Mouse (Mus musculus): ENCODE data around the gene Gm17268.

Gene Gm17268

GRCm38 (mm10) chr11:82038535-82038934 is at the start of gene Gm17268:
Gene Gm17268, minus strand, starts transcription at chr11:82038562.
- no peak for DNase-seq (ENCODE audit: low read depth in 2 of 2, low spot score in 2 of 2)

GRCm38 (mm10) chr11:82084360-82084759 is 46.0 kb upstream of the Gm17268 start:
- DNase-seq (ENCODE audit: low read depth in 2 of 2, low spot score in 2 of 2), result no peak

DNA sequence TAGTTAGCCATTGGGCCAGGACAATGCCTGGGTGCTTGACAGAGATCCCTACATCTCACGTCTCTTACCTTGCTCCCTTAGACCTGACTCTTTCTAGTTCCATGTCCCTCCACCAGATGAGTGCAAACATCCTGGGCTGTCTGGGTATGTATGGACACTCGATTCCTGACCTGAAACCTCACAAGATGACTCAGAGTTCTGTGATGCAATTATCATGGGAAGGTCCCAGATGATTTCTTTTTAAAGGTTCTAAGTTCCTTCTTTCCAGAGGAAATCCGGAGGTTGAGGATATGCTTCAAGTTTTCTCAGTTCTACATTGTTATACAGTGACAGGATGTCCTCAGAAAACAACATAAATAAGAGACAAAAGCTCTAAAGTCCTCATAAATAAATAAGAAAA is 42.5 kb upstream of the Gm17268 start:
- DNase-seq (ENCODE audit: low read depth in 2 of 2, low spot score in 2 of 2), result no peak

- DNase-seq (ENCODE audit: low read depth in 2 of 2, low spot score in 2 of 2), result no peak
Measured at GRCm38 (mm10) chr11:82078136-82078730, 39.9 kb upstream of the Gm17268 start.

GRCm38 (mm10) chr11:82077031-82077430 is 38.7 kb upstream of the Gm17268 start:
- DNase-seq (ENCODE audit: low read depth in 2 of 2, low spot score in 2 of 2), result no peak

GRCm38 (mm10) chr11:82073686-82074085 is 35.3 kb upstream of the Gm17268 start:
- no peak for DNase-seq (ENCODE audit: low read depth in 2 of 2, low spot score in 2 of 2)

DNA sequence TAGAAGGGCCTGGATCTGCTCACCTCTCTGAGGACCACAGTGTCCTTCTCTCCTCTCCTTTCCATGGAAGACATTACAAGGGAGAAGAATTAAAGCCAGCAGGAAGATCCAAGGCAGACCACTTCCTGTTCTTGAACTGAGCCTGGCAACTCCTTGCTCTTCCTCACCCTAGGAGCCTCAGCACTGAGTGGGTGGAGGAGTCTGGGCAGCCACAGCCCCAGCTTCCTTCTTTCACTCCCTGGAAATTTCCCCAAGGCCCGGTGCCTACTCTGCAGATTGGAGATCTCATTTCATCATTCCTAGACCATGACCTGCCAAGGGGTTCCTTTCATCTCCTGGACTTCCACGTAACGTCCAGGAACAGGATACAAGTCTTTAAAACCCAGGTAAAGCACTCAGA is 34.6 kb upstream of the Gm17268 start:
- no peak for DNase-seq (ENCODE audit: low read depth in 2 of 2, low spot score in 2 of 2)

- no peak for DNase-seq (ENCODE audit: low read depth in 2 of 2, low spot score in 2 of 2)
Measured at GRCm38 (mm10) chr11:82072374-82072773, 34.0 kb upstream of the Gm17268 start.

- DNase-seq (ENCODE audit: low read depth in 2 of 2, low spot score in 2 of 2), result no peak
Measured at GRCm38 (mm10) chr11:82071076-82071475, 32.7 kb upstream of the Gm17268 start.

- DNase-seq (ENCODE audit: low read depth in 2 of 2, low spot score in 2 of 2), result no peak
Measured at GRCm38 (mm10) chr11:82066953-82067571, 28.7 kb upstream of the Gm17268 start.

GRCm38 (mm10) chr11:82063454-82063853 is 25.1 kb upstream of the Gm17268 start:
- no peak for DNase-seq (ENCODE audit: low read depth in 2 of 2, low spot score in 2 of 2)

DNA sequence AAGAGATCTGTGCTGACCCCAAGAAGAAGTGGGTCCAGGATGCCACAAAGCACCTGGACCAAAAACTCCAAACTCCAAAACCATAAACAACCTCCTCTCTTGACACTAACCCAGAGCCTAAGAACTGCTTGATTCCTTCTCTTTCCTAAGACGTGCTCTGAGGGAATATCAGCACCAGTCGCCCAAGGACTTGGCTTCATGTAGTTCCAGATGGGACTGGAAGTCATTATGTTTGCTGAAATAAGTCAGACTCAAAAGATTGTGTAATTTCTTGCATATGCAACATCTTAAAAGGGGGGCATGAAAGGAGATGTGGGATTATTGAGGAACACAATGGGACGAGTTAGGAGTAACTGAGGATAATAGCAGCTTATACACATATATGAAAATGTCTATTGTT is 23.9 kb upstream of the Gm17268 start:
- DNase-seq (ENCODE audit: low read depth in 2 of 2, low spot score in 2 of 2), result no peak

- DNase-seq (ENCODE audit: low read depth in 2 of 2, low spot score in 2 of 2), result no peak
Measured at GRCm38 (mm10) chr11:82057646-82058045, 19.3 kb upstream of the Gm17268 start, which contains the start of gene Ccl11. Gene Ccl11, plus strand, starts transcription at chr11:82057823.

- DNase-seq (ENCODE audit: low read depth in 2 of 2, low spot score in 2 of 2), result no peak
Measured at GRCm38 (mm10) chr11:82053849-82054248, 15.5 kb upstream of the Gm17268 start.

GRCm38 (mm10) chr11:82047746-82048415 is 9.5 kb upstream of the Gm17268 start:
- DNase-seq (ENCODE audit: low read depth in 2 of 2, low spot score in 2 of 2), result peak in 1 of 2 experiments; percentile 2

GRCm38 (mm10) chr11:82045471-82045870 is 7.1 kb upstream of the Gm17268 start, which contains the start of gene Ccl7:
Gene Ccl7, plus strand, starts transcription at chr11:82045712.
- no peak for DNase-seq (ENCODE audit: low read depth in 2 of 2, low spot score in 2 of 2)

GRCm38 (mm10) chr11:82041671-82042080 is 3.3 kb upstream of the Gm17268 start:
- DNase-seq (ENCODE audit: low read depth in 2 of 2, low spot score in 2 of 2), result no peak

DNA sequence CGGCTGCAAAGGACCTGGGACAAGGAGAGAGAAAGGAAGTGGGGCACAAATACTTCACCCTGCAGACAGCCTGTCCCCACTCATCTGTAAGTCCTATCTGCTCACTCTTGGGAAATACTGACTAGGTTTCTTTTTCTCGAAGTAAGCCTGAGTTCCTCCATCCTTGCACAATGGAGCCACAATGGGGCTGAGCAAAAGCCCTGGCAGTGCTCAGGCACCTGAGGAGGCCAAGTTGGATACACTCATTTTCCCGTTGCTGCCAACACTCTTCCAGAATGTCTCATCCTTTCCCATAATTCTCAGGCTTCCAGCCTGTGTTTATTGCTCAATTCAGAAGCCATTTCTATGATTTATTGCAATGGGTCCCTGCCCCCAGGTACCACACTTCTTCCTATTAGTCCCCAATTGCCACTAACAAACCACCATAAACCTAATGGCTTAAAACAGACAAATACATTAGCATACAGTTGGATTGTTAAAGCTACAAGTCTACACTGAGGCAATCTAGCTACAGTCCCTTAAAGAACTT is 834 bp upstream of the Gm17268 start:
- DNase-seq (ENCODE audit: low read depth in 2 of 2, low spot score in 2 of 2), result no peak

- no peak for DNase-seq (ENCODE audit: low read depth in 2 of 2, low spot score in 2 of 2)
Measured at GRCm38 (mm10) chr11:82035857-82036256, 2.5 kb downstream of the Gm17268 start.

- no peak for DNase-seq (ENCODE audit: low read depth in 2 of 2, low spot score in 2 of 2)
Measured at GRCm38 (mm10) chr11:82035356-82035755, 3.0 kb downstream of the Gm17268 start, which contains the start of gene Ccl2. Gene Ccl2, plus strand, starts transcription at chr11:82035571.

- DNase-seq (ENCODE audit: low read depth in 2 of 2, low spot score in 2 of 2), result no peak
Measured at GRCm38 (mm10) chr11:82034446-82034845, 3.9 kb downstream of the Gm17268 start.
